Mouse (Mus musculus) E14TG2a.4 (cell line): ENCODE data around the gene Rln1.

ENCODE experiments used
- H3K27me3 ChIP-seq: 2 replicates; pipeline ENCODE4 v1.6.1; 2014; ENCODE audit warnings: low read length, control low read depth; ENCODE audit not compliant: insufficient read depth
- H3K36me3 ChIP-seq: 2 replicates; pipeline ENCODE4 v1.6.1; 2014; ENCODE audit warnings: low read length, control low read depth; ENCODE audit not compliant: insufficient read depth
- H3K4me1 ChIP-seq: replicated peaks from 2 replicates; pipeline ENCODE4 v1.6.1; 2014; ENCODE audit warnings: low read depth, low read length, control low read depth
- H3K4me3 ChIP-seq: replicated peaks from 2 replicates; pipeline ENCODE4 v1.5.1; 2014; ENCODE audit warnings: mild to moderate bottlenecking, low read length
- H3K9me3 ChIP-seq: 2 replicates; pipeline ENCODE4 v1.6.1; 2014; ENCODE audit warnings: low read length, control low read depth
- CTCF ChIP-seq: conservative IDR thresholded peaks from 2 replicates; pipeline ENCODE4 v1.5.1; 2014; ENCODE audit warnings: low read length
- NANOG ChIP-seq: IDR thresholded peaks from 2 replicates; pipeline ENCODE4 v1.6.1; 2014; ENCODE audit warnings: borderline replicate concordance, low read length, mixed read lengths
- POU5F1 ChIP-seq: IDR thresholded peaks from 2 replicates; pipeline ENCODE4 v1.6.1; 2014; ENCODE audit warnings: low read length, borderline replicate concordance

Gene Rln1

DNA sequence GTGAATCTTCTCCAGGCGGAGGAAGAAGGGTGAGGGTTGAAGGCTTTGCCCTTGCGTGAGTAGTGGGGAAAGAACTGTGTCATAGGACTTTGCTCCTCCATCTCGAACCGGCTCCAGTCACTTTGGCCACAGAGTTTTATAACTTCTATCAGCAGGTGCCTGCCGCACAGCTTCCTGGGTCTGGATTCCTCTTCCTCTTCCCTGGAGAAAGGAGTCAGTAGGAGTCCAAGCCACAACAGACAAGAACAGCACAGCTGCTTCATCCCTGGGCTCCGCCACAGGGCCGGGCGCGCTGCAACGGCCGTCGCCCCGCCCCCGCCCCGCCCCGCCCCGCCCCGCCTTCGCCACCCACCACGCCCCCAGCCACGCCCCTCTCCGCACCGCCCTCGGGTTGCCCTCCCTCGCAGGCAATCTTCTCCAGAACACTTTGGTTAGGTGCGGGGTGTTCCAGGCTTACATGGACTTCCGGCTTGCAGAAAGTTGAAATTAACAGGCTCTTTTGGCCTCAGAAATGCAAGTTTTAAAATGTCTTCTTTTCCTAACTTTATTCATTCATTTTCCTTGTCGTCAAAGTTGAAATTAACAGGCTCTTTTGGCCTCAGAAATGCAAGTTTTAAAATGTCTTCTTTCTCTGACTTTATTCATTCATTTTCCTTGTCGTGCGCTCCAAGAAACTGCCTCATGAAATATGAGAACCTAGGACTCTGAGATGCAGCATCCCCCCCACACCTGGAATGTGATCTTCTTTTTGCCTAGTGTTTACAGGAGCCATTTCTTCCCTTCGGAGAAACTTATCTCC lies 9.2 kb downstream of the Rln1 start, which contains the start of gene Insl6:
TSS of gene Insl6 (minus strand) at position 304 of the 799 bp plus-strand sequence.
- no peaks in the 10 kb centered on the region for H3K36me3 ChIP-seq
- TF ChIP-seq NANOG, result no peak
- no peak for TF ChIP-seq POU5F1
- TF ChIP-seq CTCF, result no peak
- 0 out of 2 replicates have a peak, but pooled peaks cover 7% of the 10 kb centered on the region for H3K27me3 ChIP-seq
- H3K4me3 ChIP-seq, result peak within 1 kb of the TSS; percentile 60
- H3K9me3 ChIP-seq, result no peaks in the 10 kb centered on the region
- H3K4me1 ChIP-seq, result peaks cover 10% of the 10 kb centered on the region

DNA sequence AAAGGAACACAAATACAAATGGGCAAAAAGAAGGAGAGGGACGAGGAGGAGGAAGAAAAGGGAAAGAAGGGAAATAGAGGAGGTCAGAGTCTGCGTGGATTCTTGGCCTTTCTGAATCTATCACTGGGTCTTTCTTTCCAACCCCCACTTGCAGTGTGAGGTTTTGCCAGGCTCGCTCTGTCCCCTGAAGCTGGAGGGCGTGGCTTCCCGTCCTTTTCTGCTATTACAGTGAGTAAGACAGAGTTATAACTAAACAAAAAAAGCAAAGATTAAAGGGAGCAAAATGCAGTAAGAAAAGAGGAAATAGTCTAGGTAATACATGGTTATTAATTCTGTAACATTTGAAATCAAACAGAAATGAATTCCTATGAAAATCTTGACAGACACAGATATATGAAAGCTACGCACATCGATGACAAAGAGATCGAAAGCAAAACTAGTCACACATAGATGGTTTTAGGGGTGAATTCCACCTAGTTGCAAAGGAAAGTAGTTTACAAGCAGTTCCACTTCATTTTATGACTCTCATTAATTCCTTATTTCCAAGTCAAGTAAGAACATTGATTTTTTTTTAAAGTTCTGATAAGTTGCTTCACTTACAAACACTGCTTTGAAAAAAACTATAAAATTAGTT lies 10.9 kb downstream of the Rln1 start:
- Histone ChIP-seq H3K4me3 (no peak overlapping the region), H3K9me3 (no peaks in the 10 kb centered on the region), H3K27me3 (0 out of 2 replicates have a peak, but pooled peaks cover 7% of the 10 kb centered on the region), H3K4me1 (peaks cover 10% of the 10 kb centered on the region), H3K36me3 (no peaks in the 10 kb centered on the region)
- TF ChIP-seq POU5F1, result no peak
- TF ChIP-seq CTCF, result no peak
- TF ChIP-seq NANOG, result no peak

DNA sequence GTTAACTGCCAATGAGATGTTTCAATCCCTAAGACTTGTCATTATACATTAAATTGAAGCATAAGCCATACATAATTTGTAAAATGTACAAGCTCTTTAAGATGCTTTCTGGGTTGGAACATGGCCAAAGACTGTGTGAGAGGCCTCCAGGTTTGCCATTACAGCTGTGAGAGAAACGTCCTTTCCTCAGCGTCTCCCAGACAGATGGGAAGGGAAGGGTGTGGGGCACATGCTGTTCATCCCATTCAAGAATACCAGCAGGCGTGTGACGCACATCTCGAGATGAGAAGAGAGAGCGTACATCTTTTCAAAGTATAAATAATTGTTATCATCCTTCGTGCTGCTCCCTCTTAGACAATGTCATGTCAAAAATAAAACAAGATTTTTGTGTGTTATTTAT lies 21.8 kb downstream of the Rln1 start:
- H3K9me3 ChIP-seq, result no peaks in the 10 kb centered on the region
- TF ChIP-seq NANOG, result no peak
- no peak for TF ChIP-seq CTCF
- TF ChIP-seq POU5F1, result no peak
- H3K27me3 ChIP-seq, result no peaks in the 10 kb centered on the region
- H3K36me3 ChIP-seq, result no peaks in the 10 kb centered on the region
- H3K4me3 ChIP-seq, result no peak overlapping the region
- no peaks in the 10 kb centered on the region for H3K4me1 ChIP-seq

DNA sequence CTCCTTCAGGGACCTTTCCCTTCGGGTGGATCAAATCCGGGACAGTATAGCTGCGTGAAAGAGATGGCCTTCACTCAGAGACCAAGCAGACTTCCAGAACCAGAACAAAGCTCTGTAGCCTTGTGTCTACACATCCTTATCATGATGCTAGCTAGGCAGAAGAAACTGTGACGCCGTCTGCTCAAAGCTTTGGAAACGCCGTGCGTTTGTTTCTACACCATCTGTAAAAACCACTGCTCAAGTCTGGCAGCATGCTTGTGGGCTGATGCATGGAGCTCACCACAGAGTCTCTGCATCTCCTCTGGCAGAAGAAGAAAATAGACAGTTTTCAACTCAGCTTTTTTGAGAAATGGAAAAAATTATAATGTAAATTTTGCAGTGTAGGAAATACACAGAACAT lies 22.7 kb downstream of the Rln1 start:
- Histone ChIP-seq H3K36me3 (no peaks in the 10 kb centered on the region), H3K9me3 (no peaks in the 10 kb centered on the region), H3K27me3 (no peaks in the 10 kb centered on the region), H3K4me3 (no peak overlapping the region), H3K4me1 (no peaks in the 10 kb centered on the region)
- TF ChIP-seq CTCF (no peak), NANOG (no peak), POU5F1 (no peak)

DNA sequence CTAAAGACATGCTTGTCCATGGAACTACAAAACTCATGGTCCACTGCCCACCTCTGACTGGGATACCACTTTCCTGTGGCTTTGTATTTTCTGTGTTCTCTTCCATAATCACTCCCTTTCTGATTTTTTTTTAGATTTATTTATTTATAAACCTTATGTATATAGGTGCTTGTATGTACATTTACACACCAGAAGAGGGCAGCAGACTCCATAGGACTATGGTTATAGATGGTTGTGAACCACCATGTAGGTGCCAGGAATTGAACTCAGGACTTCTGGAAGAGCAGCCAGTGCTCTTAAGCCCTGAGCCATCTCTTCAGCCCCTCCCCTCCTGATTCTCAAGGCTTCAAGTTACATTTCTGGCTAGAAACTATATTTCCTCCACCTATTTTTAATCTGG lies 25.6 kb downstream of the Rln1 start:
- H3K9me3 ChIP-seq, result no peaks in the 10 kb centered on the region
- TF ChIP-seq POU5F1 (no peak), CTCF (0 out of 2 replicates have a peak, but pooled peaks have one; percentile 15), NANOG (no peak)
- no peak overlapping the region for H3K4me3 ChIP-seq
- no peaks in the 10 kb centered on the region for H3K4me1 ChIP-seq
- H3K27me3 ChIP-seq, result no peaks in the 10 kb centered on the region
- H3K36me3 ChIP-seq, result no peaks in the 10 kb centered on the region

DNA sequence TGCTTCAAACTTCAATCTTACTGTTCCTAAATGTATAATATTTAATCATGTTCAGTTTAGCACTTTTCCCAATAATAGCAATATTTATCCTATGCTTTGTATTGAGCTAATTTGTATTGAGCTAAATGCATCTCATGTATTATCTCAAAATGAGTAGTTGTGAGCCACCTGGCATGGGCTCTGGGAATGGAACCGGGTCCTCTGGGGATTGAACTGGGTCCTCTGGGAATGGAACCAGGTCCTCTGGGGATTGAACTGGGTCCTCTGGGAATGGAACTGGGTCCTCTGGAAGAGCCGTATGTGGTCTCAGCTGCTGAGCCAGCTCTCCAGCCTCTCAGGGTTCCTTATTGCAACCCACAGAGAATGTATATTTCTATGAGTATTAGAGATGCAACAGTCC lies 32.4 kb downstream of the Rln1 start:
- H3K9me3 ChIP-seq, result no peaks in the 10 kb centered on the region

DNA sequence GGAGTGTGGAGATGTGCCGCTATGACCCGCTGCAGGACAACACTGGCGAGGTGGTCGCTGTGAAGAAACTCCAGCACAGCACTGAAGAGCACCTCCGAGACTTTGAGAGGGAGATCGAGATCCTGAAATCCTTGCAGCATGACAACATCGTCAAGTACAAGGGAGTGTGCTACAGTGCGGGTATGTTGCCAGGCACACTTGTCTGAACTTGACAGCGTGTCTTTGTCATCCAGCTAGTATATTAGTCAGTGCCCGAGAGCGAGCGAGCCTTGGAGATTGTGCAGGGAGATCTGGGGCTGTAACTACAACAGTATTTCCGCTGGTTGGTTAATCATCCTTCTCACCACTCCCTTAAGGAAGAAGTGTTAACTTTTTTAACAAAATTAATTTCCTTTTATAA lies 33.6 kb downstream of the Rln1 start:
- no peak for TF ChIP-seq POU5F1
- no peak for TF ChIP-seq NANOG
- TF ChIP-seq CTCF, result no peak
- no peak overlapping the region for H3K4me3 ChIP-seq

More for the DNA sequence above, 32.4 kb downstream of the Rln1 start:
- H3K4me3 ChIP-seq, result no peak overlapping the region
- no peaks in the 10 kb centered on the region for H3K27me3 ChIP-seq
- H3K4me1 ChIP-seq, result no peaks in the 10 kb centered on the region
- H3K36me3 ChIP-seq, result no peaks in the 10 kb centered on the region
- no peak for TF ChIP-seq POU5F1
- no peak for TF ChIP-seq NANOG
- TF ChIP-seq CTCF, result no peak

DNA sequence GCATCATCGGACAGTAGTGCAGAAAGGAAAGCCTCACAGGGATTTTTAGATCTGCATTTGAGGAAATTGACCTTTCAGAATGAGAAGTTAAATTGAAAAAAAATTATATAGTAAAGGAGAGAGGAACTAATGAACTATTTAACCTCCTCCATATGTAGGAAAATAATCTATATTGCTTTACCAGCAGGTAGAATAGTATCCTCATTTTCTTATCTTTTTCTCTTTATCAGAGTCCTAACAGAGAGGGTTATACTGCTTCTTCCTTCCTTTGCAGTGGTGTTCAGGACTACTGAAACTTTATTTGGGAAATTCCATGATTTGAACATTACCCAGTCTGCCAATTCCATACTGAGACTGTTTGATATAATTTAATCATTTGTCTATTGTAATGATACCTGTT lies 37.1 kb downstream of the Rln1 start:
- Histone ChIP-seq H3K36me3 (no peaks in the 10 kb centered on the region), H3K4me3 (no peak overlapping the region), H3K4me1 (peaks cover 3% of the 10 kb centered on the region; the same call in 1 of the 2 replicates), H3K9me3 (no peaks in the 10 kb centered on the region), H3K27me3 (no peaks in the 10 kb centered on the region)
- TF ChIP-seq NANOG, result no peak
- TF ChIP-seq POU5F1, result no peak
- TF ChIP-seq CTCF, result no peak

More for the DNA sequence above, 33.6 kb downstream of the Rln1 start:
- Histone ChIP-seq H3K36me3 (no peaks in the 10 kb centered on the region), H3K4me1 (no peaks in the 10 kb centered on the region), H3K9me3 (no peaks in the 10 kb centered on the region), H3K27me3 (no peaks in the 10 kb centered on the region)

DNA sequence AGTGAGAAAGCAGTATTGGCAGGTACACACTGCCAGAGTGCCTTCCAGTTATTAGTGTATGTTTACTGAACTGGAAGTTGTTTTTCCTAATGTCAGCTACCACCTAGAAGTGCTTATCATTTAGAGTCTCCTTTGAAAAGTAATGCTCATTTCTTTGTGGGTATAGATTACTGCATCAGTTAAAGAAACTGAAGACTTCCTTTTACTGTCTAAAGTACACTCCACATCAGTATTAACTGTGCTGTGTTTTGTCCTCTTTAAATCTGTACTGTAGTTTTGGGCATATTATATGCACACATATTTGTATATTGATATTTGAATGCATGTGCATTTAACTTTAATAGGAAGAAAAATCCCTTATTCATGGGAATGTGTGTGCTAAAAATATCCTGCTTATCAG lies 38.3 kb downstream of the Rln1 start:
- TF ChIP-seq NANOG (no peak), CTCF (no peak), POU5F1 (no peak)
- H3K36me3 ChIP-seq, result no peaks in the 10 kb centered on the region
- peaks cover 14% of the 10 kb centered on the region; the same call in 1 of the 2 replicates for H3K4me1 ChIP-seq
- H3K27me3 ChIP-seq, result no peaks in the 10 kb centered on the region
- no peak overlapping the region for H3K4me3 ChIP-seq
- no peaks in the 10 kb centered on the region for H3K9me3 ChIP-seq
